Mouse (Mus musculus) MEL (cell line): ENCODE measurements around the gene Fhdc1. TPM values are rescaled to one million over a fixed set of nuclear protein-coding genes. Genes with fewer than 3 reads are reported as not detected.
A peak's percentile ranks its signal among the peaks of the same experiment; 100 is the strongest.

Experiments used
- DNase-seq: peaks from one replicate; pipeline ENCODE4 v3.0.0; 2011; ENCODE audit warnings: low read depth, low spot score
- H3K27ac ChIP-seq: 2 replicates; pipeline ENCODE4 v1.5.1; 2012; ENCODE audit warnings: low read depth, mild to moderate bottlenecking, control low read depth, low read length, moderate library complexity; ENCODE audit not compliant: control insufficient read depth
- H3K27me3 ChIP-seq, 2 experiments: fragments of 150-350 bp in 1 of 2; sonication (generic) in 1 of 2; 2 replicates each; pipeline ENCODE4 v1.6.1; 2012; ENCODE audit warnings: low read length in 2 of 2, mild to moderate bottlenecking in 2 of 2, improper control_type of control experiment in 1 of 2, moderate library complexity in 1 of 2; ENCODE audit not compliant: insufficient read depth in 2 of 2, control insufficient read depth in 1 of 2
- H3K36me3 ChIP-seq, 2 experiments: 2 replicates each; pipeline ENCODE4 v1.6.1; 2012 to 2014; ENCODE audit warnings: low read length in 2 of 2, improper control_type of control experiment in 1 of 2, inconsistent platforms in 1 of 2, mild to moderate bottlenecking in 1 of 2; ENCODE audit not compliant: insufficient read depth in 2 of 2, control insufficient read depth in 1 of 2
- H3K4me1 ChIP-seq, 2 experiments: fragments of 150-350 bp in 1 of 2; sonication (generic) in 1 of 2; 2 replicates each; pipeline ENCODE4 v1.6.1; 2012; ENCODE audit warnings: low read length in 2 of 2, improper control_type of control experiment in 1 of 2, mild to moderate bottlenecking in 1 of 2; ENCODE audit not compliant: insufficient read depth in 2 of 2, control insufficient read depth in 1 of 2
- H3K4me3 ChIP-seq, 2 experiments: fragments of 150-350 bp in 1 of 2; sonication (generic) in 1 of 2; 2 replicates each; pipeline ENCODE4 v1.5.1; 2012; ENCODE audit warnings: low read depth in 2 of 2, low read length in 2 of 2, mild to moderate bottlenecking in 2 of 2, moderate library complexity in 2 of 2, control low read depth in 1 of 2, improper control_type of control experiment in 1 of 2; ENCODE audit not compliant: control insufficient read depth in 1 of 2, insufficient read depth in 1 of 2
- H3K79me2 ChIP-seq: 2 replicates; pipeline ENCODE4 v1.6.1; 2012; ENCODE audit warnings: mild to moderate bottlenecking, low read length, moderate library complexity; ENCODE audit not compliant: control insufficient read depth, poor library complexity, insufficient read depth
- H3K9ac ChIP-seq: 2 replicates; pipeline ENCODE4 v1.6.1; 2012; ENCODE audit warnings: low read depth, mild to moderate bottlenecking, control low read depth, low read length, moderate library complexity; ENCODE audit not compliant: control insufficient read depth, poor library complexity, severe bottlenecking
- H3K9me3 ChIP-seq: fragments of 150-350 bp; sonication (generic); replicated peaks from 2 replicates; pipeline ENCODE4 v1.6.1; 2012; ENCODE audit warnings: mild to moderate bottlenecking, low read length, improper control_type of control experiment, moderate library complexity; ENCODE audit not compliant: insufficient read depth
- BHLHE40 ChIP-seq: IDR thresholded peaks from 2 replicates; pipeline ENCODE4 v1.6.1; 2012; ENCODE audit warnings: low read depth, mild to moderate bottlenecking, inconsistent platforms, low read length, improper control_type of control experiment, borderline replicate concordance
- CHD1 ChIP-seq: IDR thresholded peaks from 2 replicates; pipeline ENCODE4 v1.6.1; 2012; ENCODE audit warnings: low read depth, mild to moderate bottlenecking, inconsistent platforms, low read length, improper control_type of control experiment
- CHD2 ChIP-seq: IDR thresholded peaks from 2 replicates; pipeline ENCODE4 v1.6.1; 2011; ENCODE audit warnings: low read length, improper control_type of control experiment
- EP300 ChIP-seq, 2 experiments: IDR thresholded peaks; 2 replicates each; pipeline ENCODE4 v1.6.1; 2011; ENCODE audit warnings: improper control_type of control experiment in 2 of 2, low read length in 2 of 2, low read depth in 1 of 2, mild to moderate bottlenecking in 1 of 2
- GABPA ChIP-seq: IDR thresholded peaks from 2 replicates; pipeline ENCODE4 v1.6.1; 2012; ENCODE audit warnings: low read depth, mild to moderate bottlenecking, inconsistent platforms, low read length, improper control_type of control experiment, moderate library complexity
- MAFK ChIP-seq: IDR thresholded peaks from 2 replicates; pipeline ENCODE4 v1.6.1; 2011; ENCODE audit warnings: low read depth, mild to moderate bottlenecking, low read length, improper control_type of control experiment, borderline replicate concordance
- MAZ ChIP-seq: IDR thresholded peaks from 2 replicates; pipeline ENCODE4 v1.6.1; 2012; ENCODE audit warnings: low read depth, mild to moderate bottlenecking, inconsistent platforms, low read length, improper control_type of control experiment
- MYC ChIP-seq: IDR thresholded peaks from 2 replicates; pipeline ENCODE4 v1.6.1; 2011; ENCODE audit warnings: low read depth, mild to moderate bottlenecking, low read length, improper control_type of control experiment, moderate library complexity
- NELFE ChIP-seq: IDR thresholded peaks from 2 replicates; pipeline ENCODE4 v1.6.1; 2011; ENCODE audit warnings: low read depth, low read length, improper control_type of control experiment
- POLR2A ChIP-seq, 2 experiments: IDR thresholded peaks; 2 replicates each; pipeline ENCODE4 v1.6.1; 2011 to 2012; ENCODE audit warnings: low read length in 2 of 2, mild to moderate bottlenecking in 2 of 2, control low read depth in 1 of 2, improper control_type of control experiment in 1 of 2, low read depth in 1 of 2, moderate library complexity in 1 of 2; ENCODE audit not compliant: control insufficient read depth in 1 of 2, insufficient read depth in 1 of 2, poor library complexity in 1 of 2
- POLR2AphosphoS2 ChIP-seq: IDR thresholded peaks from 2 replicates; pipeline ENCODE4 v1.6.1; 2011; ENCODE audit warnings: low read length, improper control_type of control experiment
- RCOR1 ChIP-seq: IDR thresholded peaks from 2 replicates; pipeline ENCODE4 v1.6.1; 2012; ENCODE audit warnings: low read depth, mild to moderate bottlenecking, inconsistent platforms, low read length, improper control_type of control experiment
- ZKSCAN1 ChIP-seq: IDR thresholded peaks from 2 replicates; pipeline ENCODE4 v1.6.1; 2012; ENCODE audit warnings: low read depth, mild to moderate bottlenecking, inconsistent platforms, low read length, improper control_type of control experiment, moderate library complexity
- ZMIZ1 ChIP-seq: IDR thresholded peaks from 2 replicates; pipeline ENCODE4 v1.6.1; 2012; ENCODE audit warnings: low read depth, mild to moderate bottlenecking, inconsistent platforms, low read length, improper control_type of control experiment, moderate library complexity
- ZNF384 ChIP-seq: IDR thresholded peaks from 2 replicates; pipeline ENCODE4 v1.6.1; 2012; ENCODE audit warnings: low read depth, mild to moderate bottlenecking, inconsistent platforms, low read length, improper control_type of control experiment
- polyA plus RNA-seq, 2 experiments: library from polyadenylated mRNA; stranded (reverse) in 1 of 2; unstranded in 1 of 2; fragments of >175 nt in 1 of 2; fragments of >200 nt in 1 of 2; gene quantifications; 2 replicates each; pipeline versions ENCODE4 v1.2.1 to v1.2.4; 2012; ENCODE audit warnings: low replicate concordance in 2 of 2, low read depth in 1 of 2; ENCODE audit not compliant: insufficient read length in 2 of 2, insufficient read depth in 1 of 2, missing spikeins in 1 of 2
- total RNA-seq: library from RNA; depleted of rRNA; stranded (reverse); fragments of 300-350 nt; gene quantifications from 2 replicates; pipeline ENCODE4 v1.2.3, GENCODE M21; 2012

Gene Fhdc1
- total and polyA plus RNA-seq, 3 experiments: 0.54 to 2.0 TPM; not detected in 1

DNA sequence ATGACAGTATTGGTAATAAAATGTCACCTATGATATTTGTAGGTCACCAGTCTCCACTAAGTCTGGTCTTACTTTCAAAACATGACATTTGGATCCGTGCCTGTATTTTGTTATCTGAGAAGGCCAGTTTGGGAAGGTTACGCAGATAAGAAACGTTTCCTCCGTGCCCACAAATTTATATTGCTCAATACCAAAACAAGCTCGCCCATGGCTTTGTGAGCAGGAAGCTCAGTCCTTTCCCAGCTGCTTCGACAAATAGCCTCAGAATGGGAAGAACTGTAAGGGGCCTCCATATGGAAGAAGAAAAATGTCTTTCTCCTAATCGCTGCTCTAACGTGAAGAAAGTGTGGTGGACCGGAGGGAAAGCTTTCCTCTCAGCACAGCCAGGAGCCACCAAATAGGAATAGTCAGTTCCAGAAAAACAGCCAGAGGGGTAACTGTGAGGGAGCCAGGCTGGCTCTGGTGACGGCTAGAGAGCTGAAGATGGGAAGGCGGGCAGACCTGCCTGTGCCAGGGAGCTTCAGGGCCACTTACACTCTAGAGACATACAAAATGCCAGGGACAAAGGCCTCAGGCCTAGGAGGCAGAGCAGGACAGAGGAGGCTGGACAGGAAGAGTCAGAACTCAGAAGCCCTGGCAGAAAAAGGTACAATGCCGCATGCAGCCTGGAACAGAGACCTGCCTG is 24.4 kb downstream of the Fhdc1 start (continued):
- TF ChIP-seq POLR2AphosphoS2 (0 out of 2 replicates have a peak, but pooled peaks have one; percentile 41), GABPA (no peak), ZMIZ1 (0 out of 2 replicates have a peak, but pooled peaks have one; percentile 30)

DNA sequence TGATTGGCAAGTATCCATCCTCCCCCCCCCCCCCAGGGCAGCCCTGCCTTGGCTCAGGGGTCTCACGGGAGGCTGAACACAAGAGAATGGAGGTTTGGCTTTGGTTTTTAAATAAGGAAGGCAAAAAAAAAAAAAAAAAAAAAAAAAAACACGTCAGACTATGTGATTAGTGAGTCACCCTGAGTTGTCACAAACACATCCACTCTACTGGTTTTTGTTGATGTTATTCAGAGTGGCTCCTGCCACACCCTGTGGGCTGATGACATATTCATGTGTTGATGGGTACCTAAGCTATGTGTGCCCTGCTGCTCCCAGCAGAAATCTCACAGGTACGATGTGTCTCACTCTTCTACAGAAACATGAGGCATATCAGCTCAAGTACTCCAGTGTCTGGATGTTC is 29.6 kb downstream of the Fhdc1 start:
- H3K27me3 ChIP-seq: no peaks in the 10 kb centered on the region
- H3K9me3 ChIP-seq: no peaks in the 10 kb centered on the region
- peaks cover 0 to 6% of the 10 kb centered on the region in 2 experiments; a peak in 2 of 4 replicates for H3K36me3 ChIP-seq
- TF ChIP-seq NELFE (no peak), ZNF384 (peak; percentile 81)
- no peaks in the 10 kb centered on the region for H3K79me2 ChIP-seq
- DNase-seq: no peak
- H3K4me1 ChIP-seq: peaks cover 2 to 13% of the 10 kb centered on the region in 2 experiments; a peak in 3 of 4 replicates
- H3K27ac ChIP-seq: no peak overlapping the region
- no peak overlapping the region for H3K9ac ChIP-seq
- no peak overlapping the region for H3K4me3 ChIP-seq

DNA sequence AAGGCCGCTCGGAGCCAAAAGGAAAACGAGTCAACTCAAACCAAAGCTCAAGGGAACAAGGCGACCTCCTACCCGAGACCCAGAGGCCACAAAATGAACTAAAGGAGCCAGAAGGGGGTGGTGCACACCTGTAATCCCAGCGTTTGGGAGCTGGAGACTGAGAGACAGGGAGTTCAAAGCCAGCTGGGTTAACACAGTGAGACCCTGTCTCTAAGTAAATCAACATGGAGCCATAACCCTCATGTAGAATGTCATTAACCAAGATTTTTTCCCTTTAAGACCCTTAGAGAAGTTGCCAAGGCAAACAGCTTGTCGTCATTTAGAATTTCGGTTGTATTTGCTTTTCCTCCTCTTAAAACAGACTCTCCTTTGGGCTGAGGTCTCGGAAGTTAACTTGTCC is 31.2 kb downstream of the Fhdc1 start:
- DNase-seq: no peak
- Histone ChIP-seq H3K27me3 (no peaks in the 10 kb centered on the region), H3K36me3 (0 out of 4 replicates have a peak, but pooled peaks cover 0 to 2% of the 10 kb centered on the region in 2 experiments)

DNA sequence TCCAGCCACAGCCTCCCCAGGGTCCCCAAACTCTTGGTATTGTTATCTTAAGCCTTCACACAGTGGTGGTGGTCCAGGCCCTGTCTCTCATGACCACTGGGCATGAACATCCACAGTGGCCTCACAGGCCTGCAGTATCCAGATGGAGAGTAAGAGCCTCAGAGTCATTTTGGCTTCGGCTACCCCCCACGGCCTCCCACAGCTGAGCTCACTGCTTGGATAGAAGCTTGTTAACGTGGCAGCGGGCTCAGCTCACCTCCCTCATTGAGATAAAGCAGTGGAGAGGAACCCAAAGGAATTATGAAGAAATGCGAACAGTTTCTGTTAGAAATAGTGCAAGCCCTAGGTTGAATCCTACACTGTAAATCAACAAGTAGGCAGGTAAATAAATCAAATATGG is 32.4 kb downstream of the Fhdc1 start:
- H3K27me3 ChIP-seq: no peaks in the 10 kb centered on the region
- H3K36me3 ChIP-seq: 0 out of 4 replicates have a peak, but pooled peaks cover 0 to 2% of the 10 kb centered on the region in 2 experiments
- no peak for DNase-seq
- no peak for TF ChIP-seq CHD1
- no peak for TF ChIP-seq ZKSCAN1
- H3K4me1 ChIP-seq: no peaks in the 10 kb centered on the region
- no peaks in the 10 kb centered on the region for H3K79me2 ChIP-seq
- H3K27ac ChIP-seq: no peak overlapping the region
- no peak overlapping the region for H3K9ac ChIP-seq
- H3K4me3 ChIP-seq: no peak overlapping the region
- H3K9me3 ChIP-seq: no peaks in the 10 kb centered on the region

More for the DNA sequence above, 31.2 kb downstream of the Fhdc1 start:
- TF ChIP-seq RCOR1 (no peak), BHLHE40 (no peak), MYC (no peak), CHD2 (no peak), MAFK (no peak), EP300 (IDR thresholded peaks at IDR 0.05; ENCODE audit: low read depth in 1 of 2, low read length in 2 of 2) (no peak), POLR2A (IDR thresholded peaks at IDR 0.05; ENCODE audit: control insufficient read depth in 1 of 2, insufficient read depth in 1 of 2, low read depth in 1 of 2, low read length in 2 of 2, poor library complexity in 1 of 2) (no peak), MAZ (no peak)
- H3K9ac ChIP-seq: no peak overlapping the region
- no peak overlapping the region for H3K4me3 ChIP-seq
- no peak overlapping the region for H3K27ac ChIP-seq
- 0 out of 4 replicates have a peak, but pooled peaks cover 0 to 4% of the 10 kb centered on the region in 2 experiments for H3K4me1 ChIP-seq
- H3K79me2 ChIP-seq: no peaks in the 10 kb centered on the region
- H3K9me3 ChIP-seq: no peaks in the 10 kb centered on the region
